Mouse (Mus musculus): Measurements from ENCODE around the gene Nip7. TPM values are rescaled to one million over a fixed set of nuclear protein-coding genes. Genes with fewer than 3 reads are reported as not detected.

Gene Nip7
- polyA plus RNA-seq, 1 experiment from 2014 or later: 113 TPM

GRCm38 (mm10) chr8:107074128-107074527 is 17.5 kb downstream of the Nip7 start:
- H3K27ac ChIP-seq (replicated peaks; ENCODE audit: low read depth, low read length): no peak overlapping the region
- DNase-seq (ENCODE audit: low spot score): no peak
- H3K9me3 ChIP-seq (replicated peaks; ENCODE audit: control insufficient read depth, low read length): no peaks in the 10 kb centered on the region
- no peaks in the 10 kb centered on the region for H3K4me1 ChIP-seq (ENCODE audit: control insufficient read depth, insufficient read depth, low read length)
- ATAC-seq (replicated peaks; ENCODE audit: insufficient number of reproducible peaks, low FRiP score, low TSS enrichment, low read depth): no peak
- H3K4me3 ChIP-seq (ENCODE audit: low read depth, low read length): no peak overlapping the region
- H3K27me3 ChIP-seq (ENCODE audit: control insufficient read depth, insufficient read depth, low read length): no peaks in the 10 kb centered on the region
- H3K9ac ChIP-seq (replicated peaks; ENCODE audit: low read length): no peak overlapping the region
- 83% methylated on average over 1 of the region's 1 CpGs for WGBS
- H3K4me2 ChIP-seq (ENCODE audit: low read depth, low read length): no peak overlapping the region
- H3K36me3 ChIP-seq (replicated peaks; ENCODE audit: control insufficient read depth, insufficient read depth, low read depth, low read length): peaks cover 13% of the 10 kb centered on the region

- Histone ChIP-seq H3K4me1 (ENCODE audit: control insufficient read depth, insufficient read depth, low read length) (no peaks in the 10 kb centered on the region), H3K4me3 (ENCODE audit: low read depth, low read length) (no peak overlapping the region), H3K9me3 (replicated peaks; ENCODE audit: control insufficient read depth, low read length) (no peaks in the 10 kb centered on the region), H3K36me3 (replicated peaks; ENCODE audit: control insufficient read depth, insufficient read depth, low read depth, low read length) (peaks cover 13% of the 10 kb centered on the region), H3K27me3 (ENCODE audit: control insufficient read depth, insufficient read depth, low read length) (no peaks in the 10 kb centered on the region), H3K27ac (replicated peaks; ENCODE audit: low read depth, low read length) (no peak overlapping the region), H3K9ac (replicated peaks; ENCODE audit: low read length) (no peak overlapping the region), H3K4me2 (ENCODE audit: low read depth, low read length) (no peak overlapping the region)
- no peak for DNase-seq (ENCODE audit: low spot score)
- WGBS: 88% methylated on average over 7 of the region's 7 CpGs
- ATAC-seq (replicated peaks; ENCODE audit: insufficient number of reproducible peaks, low FRiP score, low TSS enrichment, low read depth): no peak; the same call in 1 of the 2 replicates
Measured at GRCm38 (mm10) chr8:107076239-107076888, 19.7 kb downstream of the Nip7 start.

- Histone ChIP-seq H3K27me3 (ENCODE audit: control insufficient read depth, insufficient read depth, low read length) (no peaks in the 10 kb centered on the region), H3K36me3 (replicated peaks; ENCODE audit: control insufficient read depth, insufficient read depth, low read depth, low read length) (peaks cover 9% of the 10 kb centered on the region)
Measured at GRCm38 (mm10) chr8:107085358-107085757, 28.7 kb downstream of the Nip7 start.

GRCm38 (mm10) chr8:107086018-107086417 is 29.3 kb downstream of the Nip7 start:
- Histone ChIP-seq H3K27ac (replicated peaks; ENCODE audit: low read depth, low read length) (no peak overlapping the region), H3K4me2 (ENCODE audit: low read depth, low read length) (no peak overlapping the region), H3K4me3 (ENCODE audit: low read depth, low read length) (no peak overlapping the region), H3K4me1 (ENCODE audit: control insufficient read depth, insufficient read depth, low read length) (no peaks in the 10 kb centered on the region), H3K36me3 (replicated peaks; ENCODE audit: control insufficient read depth, insufficient read depth, low read depth, low read length) (peaks cover 9% of the 10 kb centered on the region), H3K27me3 (ENCODE audit: control insufficient read depth, insufficient read depth, low read length) (no peaks in the 10 kb centered on the region), H3K9ac (replicated peaks; ENCODE audit: low read length) (no peak overlapping the region), H3K9me3 (replicated peaks; ENCODE audit: control insufficient read depth, low read length) (no peaks in the 10 kb centered on the region)
- DNase-seq (ENCODE audit: low spot score) (no peak), ATAC-seq (replicated peaks; ENCODE audit: insufficient number of reproducible peaks, low FRiP score, low TSS enrichment, low read depth) (no peak)
- WGBS: over 99% methylated on average over 5 of the region's 5 CpGs

More at GRCm38 (mm10) chr8:107085358-107085757, 28.7 kb downstream of the Nip7 start:
- H3K4me3 ChIP-seq (ENCODE audit: low read depth, low read length): no peak overlapping the region
- H3K27ac ChIP-seq (replicated peaks; ENCODE audit: low read depth, low read length): no peak overlapping the region
- H3K4me1 ChIP-seq (ENCODE audit: control insufficient read depth, insufficient read depth, low read length): no peaks in the 10 kb centered on the region
- WGBS: 96% methylated on average over 17 of the region's 17 CpGs
- H3K9ac ChIP-seq (replicated peaks; ENCODE audit: low read length): no peak overlapping the region
- no peak for ATAC-seq (replicated peaks; ENCODE audit: insufficient number of reproducible peaks, low FRiP score, low TSS enrichment, low read depth)
- H3K4me2 ChIP-seq (ENCODE audit: low read depth, low read length): no peak overlapping the region
- H3K9me3 ChIP-seq (replicated peaks; ENCODE audit: control insufficient read depth, low read length): no peaks in the 10 kb centered on the region
- DNase-seq (ENCODE audit: low spot score): no peak

GRCm38 (mm10) chr8:107088526-107089063 is 31.9 kb downstream of the Nip7 start:
- H3K27me3 ChIP-seq (ENCODE audit: control insufficient read depth, insufficient read depth, low read length): no peaks in the 10 kb centered on the region
- H3K4me2 ChIP-seq (ENCODE audit: low read depth, low read length): no peak overlapping the region
- H3K4me1 ChIP-seq (ENCODE audit: control insufficient read depth, insufficient read depth, low read length): no peaks in the 10 kb centered on the region
- H3K4me3 ChIP-seq (ENCODE audit: low read depth, low read length): no peak overlapping the region
- no peaks in the 10 kb centered on the region for H3K9me3 ChIP-seq (replicated peaks; ENCODE audit: control insufficient read depth, low read length)
- peaks cover 9% of the 10 kb centered on the region for H3K36me3 ChIP-seq (replicated peaks; ENCODE audit: control insufficient read depth, insufficient read depth, low read depth, low read length)
- WGBS: 95% methylated on average over 5 of the region's 5 CpGs
- H3K27ac ChIP-seq (replicated peaks; ENCODE audit: low read depth, low read length): no peak overlapping the region
- no peak for ATAC-seq (replicated peaks; ENCODE audit: insufficient number of reproducible peaks, low FRiP score, low TSS enrichment, low read depth)
- no peak for DNase-seq (ENCODE audit: low spot score)
- no peak overlapping the region for H3K9ac ChIP-seq (replicated peaks; ENCODE audit: low read length)

- Histone ChIP-seq H3K4me3 (ENCODE audit: low read depth, low read length) (no peak overlapping the region), H3K9ac (replicated peaks; ENCODE audit: low read length) (no peak overlapping the region), H3K36me3 (replicated peaks; ENCODE audit: control insufficient read depth, insufficient read depth, low read depth, low read length) (peaks cover 5% of the 10 kb centered on the region), H3K9me3 (replicated peaks; ENCODE audit: control insufficient read depth, low read length) (no peaks in the 10 kb centered on the region), H3K27me3 (ENCODE audit: control insufficient read depth, insufficient read depth, low read length) (no peaks in the 10 kb centered on the region), H3K27ac (replicated peaks; ENCODE audit: low read depth, low read length) (no peak overlapping the region), H3K4me2 (ENCODE audit: low read depth, low read length) (no peak overlapping the region), H3K4me1 (ENCODE audit: control insufficient read depth, insufficient read depth, low read length) (no peaks in the 10 kb centered on the region)
- 93% methylated on average over 7 of the region's 7 CpGs for WGBS
- ATAC-seq (replicated peaks; ENCODE audit: insufficient number of reproducible peaks, low FRiP score, low TSS enrichment, low read depth) (no peak), DNase-seq (ENCODE audit: low spot score) (no peak)
Measured at GRCm38 (mm10) chr8:107090531-107090930, 33.9 kb downstream of the Nip7 start.

- ATAC-seq (replicated peaks; ENCODE audit: insufficient number of reproducible peaks, low FRiP score, low TSS enrichment, low read depth): peak; percentile 71
- WGBS: under 1% methylated on average over 50 of the region's 53 CpGs
- H3K9me3 ChIP-seq (replicated peaks; ENCODE audit: control insufficient read depth, low read length): no peaks in the 10 kb centered on the region
- peak; percentile 55 for DNase-seq (ENCODE audit: low spot score)
- no peaks in the 10 kb centered on the region for H3K27me3 ChIP-seq (ENCODE audit: control insufficient read depth, insufficient read depth, low read length)
- peak overlapping the region; percentile 76 for H3K4me3 ChIP-seq (ENCODE audit: low read depth, low read length)
- H3K27ac ChIP-seq (replicated peaks; ENCODE audit: low read depth, low read length): peak overlapping the region; percentile 81
- no peaks in the 10 kb centered on the region for H3K4me1 ChIP-seq (ENCODE audit: control insufficient read depth, insufficient read depth, low read length)
- H3K9ac ChIP-seq (replicated peaks; ENCODE audit: low read length): peak overlapping the region; percentile 88
- H3K36me3 ChIP-seq (replicated peaks; ENCODE audit: control insufficient read depth, insufficient read depth, low read depth, low read length): no peaks in the 10 kb centered on the region
- peak overlapping the region; percentile 56 for H3K4me2 ChIP-seq (ENCODE audit: low read depth, low read length)
Measured at GRCm38 (mm10) chr8:107095717-107096365, 39.2 kb downstream of the Nip7 start.

Data from embryonic facial prominence, embryonic 11.5 days (tissue).